Mouse (Mus musculus) cerebellum, adult 8-10 months (tissue): ENCODE results near the gene Crlf3.
"Not testable (repeated sequence)": the region's sequence is repeated elsewhere in the genome, so short reads cannot be mapped to it uniquely, and the experiment has no call there.

Source experiments
- DNase-seq: peaks from one replicate; pipeline ENCODE4 v3.0.0; 2022

The Crlf3 gene

DNA sequence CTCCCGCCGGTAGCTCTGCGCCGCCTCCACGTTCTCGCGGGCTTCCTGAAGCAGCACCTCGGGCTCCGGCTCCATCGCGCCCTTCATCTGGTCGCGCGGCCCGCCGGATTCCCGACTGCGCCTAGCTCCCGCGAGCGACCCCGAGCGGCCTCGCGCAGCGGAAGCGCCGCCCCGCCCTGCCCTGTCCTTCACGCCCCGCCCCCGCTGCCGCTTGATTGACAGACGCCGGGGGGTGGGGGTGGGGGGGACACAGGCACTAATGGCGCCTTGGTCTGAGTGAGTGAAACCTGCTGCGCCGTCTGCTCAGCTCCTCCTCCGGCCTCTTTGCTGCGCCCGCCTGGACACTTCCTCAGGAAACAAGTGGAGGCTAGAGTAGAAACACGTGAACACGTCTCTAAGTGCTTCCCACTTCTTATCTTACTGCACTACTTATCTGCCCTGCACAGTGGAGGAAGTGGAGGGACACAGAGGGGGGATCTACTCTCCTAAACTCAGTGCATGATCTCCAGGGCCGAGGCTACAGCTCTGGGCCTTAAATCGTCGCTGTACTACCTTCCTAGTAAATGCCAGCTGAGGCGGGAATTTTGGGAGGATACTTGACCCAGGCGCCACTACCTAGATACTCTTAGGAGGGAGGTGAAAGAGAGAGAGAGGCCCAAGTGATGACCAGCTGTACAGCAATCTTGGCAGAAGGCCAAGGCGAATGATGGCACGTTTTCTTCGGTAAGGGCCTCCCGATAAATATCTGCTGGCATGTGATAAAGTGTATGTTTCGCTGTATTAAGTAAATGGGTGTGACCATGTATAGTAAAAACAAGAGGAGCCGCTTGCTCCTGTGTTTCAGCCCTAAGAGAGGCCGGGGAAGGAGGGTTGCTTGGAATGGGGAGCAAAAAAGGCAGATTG, at the start of gene Crlf3:
TSS of gene Crlf3 (minus strand) at position 166 of the 903 bp plus-strand sequence.
- DNase-seq = peak; percentile 90

DNA sequence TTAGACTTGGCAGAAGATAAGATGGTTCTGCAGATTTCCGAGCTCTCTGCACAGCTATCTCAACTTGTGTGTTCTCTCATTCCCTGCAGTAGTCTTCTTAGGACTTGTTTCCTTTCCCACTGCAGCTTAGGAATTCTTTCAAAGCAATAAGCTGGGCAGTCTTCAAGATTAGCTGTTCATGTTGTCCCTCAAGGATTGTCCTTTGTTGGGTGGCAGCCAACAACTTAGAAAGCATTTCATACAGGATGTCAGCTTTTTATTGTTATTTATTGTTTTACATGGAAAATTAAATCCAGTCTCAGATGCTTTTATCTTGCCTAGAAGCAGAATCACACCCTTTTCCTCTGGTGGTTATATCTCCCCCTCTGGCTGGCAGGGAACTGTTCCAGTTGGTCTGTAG, 35.6 kb upstream of the Crlf3 start:
- DNase-seq = no peak

DNA sequence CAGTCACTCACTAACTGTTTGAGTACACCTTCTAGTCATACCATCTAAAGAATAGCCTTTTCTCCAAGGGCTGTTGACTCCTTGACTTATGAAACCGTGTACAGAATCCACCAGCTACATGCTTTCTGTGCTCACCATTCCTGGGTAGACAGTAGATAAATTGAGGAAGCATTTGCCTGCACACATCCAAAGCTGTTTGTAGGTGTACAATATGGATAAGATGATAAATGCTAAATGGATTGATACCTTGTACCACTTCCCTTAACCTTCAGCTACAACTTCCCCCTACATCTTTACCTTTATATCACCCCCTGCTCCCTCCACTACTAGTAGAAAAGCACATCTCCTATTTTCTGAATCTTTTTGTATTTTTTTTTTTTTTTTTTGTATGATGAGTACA, 23.6 kb upstream of the Crlf3 start:
- no peak for DNase-seq

DNA sequence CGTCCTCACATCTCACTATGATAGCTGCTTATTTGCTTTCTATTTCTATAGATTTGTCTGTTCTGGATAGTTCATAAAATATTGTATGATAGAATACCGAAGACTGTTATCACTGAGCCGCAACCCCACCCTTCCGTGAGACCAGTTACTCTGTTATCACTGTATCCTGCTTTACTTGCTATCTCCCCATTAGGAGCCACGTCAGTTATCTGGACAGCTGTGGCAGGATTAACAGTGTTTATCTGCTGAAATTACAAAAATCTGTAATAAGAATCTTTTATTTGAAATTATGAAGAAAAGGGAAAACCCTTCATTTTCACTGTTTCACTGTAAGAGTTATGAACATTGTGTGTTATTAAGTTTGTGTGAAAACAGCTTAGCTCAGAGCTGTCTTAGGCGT, 20.5 kb upstream of the Crlf3 start:
- DNase-seq = no peak

DNA sequence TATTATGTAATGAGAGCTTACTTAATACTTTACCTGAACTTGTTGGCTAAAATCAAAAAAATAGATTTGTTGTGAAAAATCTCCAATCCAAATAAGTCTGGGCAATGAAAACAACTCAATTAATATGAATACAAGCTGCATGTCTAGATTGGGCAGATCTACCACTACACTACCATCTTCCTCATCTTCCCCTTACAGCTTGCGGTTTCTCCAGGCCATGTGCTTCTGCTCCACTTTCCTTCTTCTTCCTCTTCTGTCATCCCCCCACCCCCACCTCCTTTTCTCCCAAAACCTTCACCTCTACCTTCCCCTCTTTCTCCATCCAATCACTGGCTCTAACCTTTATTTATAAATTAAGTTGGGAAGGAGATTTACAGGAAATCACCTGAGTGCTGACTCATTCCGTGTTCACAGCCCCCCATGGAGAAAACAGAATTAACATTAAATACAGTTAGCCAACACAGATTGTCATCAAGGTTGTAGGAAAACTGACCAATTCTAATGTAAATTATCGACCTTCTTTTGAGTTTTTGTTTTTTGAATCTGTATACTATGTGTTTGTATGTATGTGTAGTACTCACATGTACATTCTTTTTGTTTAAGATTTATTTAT, 17.8 kb upstream of the Crlf3 start:
- no peak for DNase-seq

DNA sequence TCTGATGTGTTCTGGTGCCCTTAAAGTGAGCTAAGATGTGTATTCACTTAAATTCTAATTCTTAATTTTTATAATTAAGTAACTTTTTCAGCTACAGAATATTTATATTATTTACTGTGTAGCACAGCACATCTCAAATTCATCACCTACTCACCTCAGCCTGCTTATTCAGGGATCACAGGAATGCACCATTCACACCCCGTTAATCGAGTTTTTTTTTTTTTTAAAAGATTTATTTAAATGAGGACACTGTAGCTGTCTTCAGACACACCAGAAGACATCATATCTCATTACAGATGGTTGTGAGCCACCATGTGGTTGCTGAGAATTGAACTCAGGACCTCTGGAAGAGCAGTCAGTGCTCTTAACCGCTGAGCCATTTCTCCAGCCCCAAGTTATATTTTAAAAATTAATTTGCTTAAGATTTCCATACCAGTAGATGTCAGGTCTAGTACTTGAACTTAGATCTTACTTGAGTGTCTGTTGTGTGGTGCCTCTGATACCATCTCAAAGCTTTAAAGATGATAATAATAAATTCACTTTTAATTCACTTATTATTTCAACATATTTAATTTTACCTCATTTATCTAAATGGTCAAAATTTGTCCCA, 9.9 kb upstream of the Crlf3 start:
- DNase-seq = no peak

DNA sequence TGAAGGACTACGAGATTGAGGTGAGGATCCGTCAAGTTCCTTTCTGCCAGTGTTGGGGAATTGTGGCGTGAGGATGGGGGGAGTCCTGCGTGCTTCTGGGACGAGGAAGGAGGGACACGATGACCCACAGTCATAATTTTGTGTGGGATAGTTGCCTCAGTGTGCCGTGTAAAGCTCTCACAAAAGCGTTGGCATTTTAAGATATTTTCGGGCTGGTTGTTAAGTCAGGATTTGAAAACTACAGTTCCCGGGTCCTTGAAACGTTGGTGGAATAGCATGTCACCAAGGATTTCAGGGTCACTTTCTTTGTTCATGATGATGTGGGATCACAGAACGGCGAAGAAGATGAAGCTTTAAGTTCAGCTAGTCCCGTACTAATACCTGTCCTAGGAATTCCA, 9.0 kb upstream of the Crlf3 start:
- no peak for DNase-seq

DNA sequence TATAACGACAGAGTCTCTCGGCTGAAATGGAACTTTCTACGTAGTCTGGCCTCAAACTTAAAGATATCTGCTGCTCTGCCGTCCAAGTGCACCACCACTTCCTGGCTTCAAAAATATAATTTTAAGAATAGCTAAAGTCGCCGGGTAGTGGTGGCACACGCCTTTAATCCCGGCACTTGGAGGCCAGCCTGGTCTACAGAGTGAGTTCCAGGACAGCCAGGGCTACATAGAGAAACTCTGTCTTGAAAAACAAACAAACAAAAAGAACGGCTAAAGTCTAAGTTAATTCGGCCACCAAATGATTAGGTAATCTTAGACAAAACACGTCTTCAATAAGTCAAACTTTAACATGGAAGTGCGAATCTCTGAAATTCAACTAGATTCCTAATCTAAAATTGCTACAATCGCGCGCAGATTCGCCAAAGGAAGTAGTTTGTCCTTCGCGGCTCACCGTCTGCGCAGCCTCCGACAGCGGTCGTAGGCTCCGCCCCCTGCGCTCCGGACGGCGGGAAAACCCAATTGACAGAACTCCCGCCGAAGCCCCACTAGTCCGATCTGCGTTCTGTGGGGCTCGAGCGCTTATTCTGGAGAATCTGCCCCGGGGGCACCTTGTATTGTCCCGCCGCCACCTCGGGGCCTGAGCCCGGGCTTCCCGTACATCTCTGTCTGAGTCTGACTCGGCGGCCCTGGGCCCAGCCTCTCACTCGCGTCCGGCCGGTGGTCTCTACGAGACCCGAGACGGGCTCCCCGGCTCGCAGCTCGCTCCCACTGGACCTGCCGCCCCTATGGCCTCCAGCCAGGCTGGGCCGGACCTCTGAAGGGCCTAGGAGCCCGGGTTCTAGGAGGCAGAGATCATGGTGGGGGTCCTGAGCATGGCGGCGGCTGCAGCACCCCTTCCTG, 8.4 kb upstream of the Crlf3 start, which contains the start of gene Atad5:
TSS of gene Atad5 (plus strand) at position 484 of the 900 bp plus-strand sequence.
- DNase-seq = peak; percentile 87

DNA sequence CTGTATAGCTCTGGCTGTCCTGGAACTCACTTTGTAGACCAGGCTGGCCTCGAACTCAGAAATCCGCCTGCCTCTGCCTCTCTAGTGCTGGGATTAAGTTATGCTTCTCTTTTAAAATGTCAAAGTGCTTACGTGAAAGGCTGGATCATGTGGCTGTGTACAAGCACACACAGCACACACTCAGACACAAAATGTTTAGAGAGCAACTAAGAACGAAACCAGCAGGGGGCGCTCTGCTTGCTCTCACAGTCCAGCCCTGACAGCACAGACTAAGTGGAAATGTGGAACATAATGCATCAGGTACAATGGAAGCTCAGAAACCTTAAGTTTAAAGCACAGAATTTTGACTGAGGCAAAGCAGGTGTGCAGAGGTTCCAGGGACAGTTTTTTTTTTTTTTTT, 6.1 kb upstream of the Crlf3 start:
- DNase-seq = peak; percentile 84

DNA sequence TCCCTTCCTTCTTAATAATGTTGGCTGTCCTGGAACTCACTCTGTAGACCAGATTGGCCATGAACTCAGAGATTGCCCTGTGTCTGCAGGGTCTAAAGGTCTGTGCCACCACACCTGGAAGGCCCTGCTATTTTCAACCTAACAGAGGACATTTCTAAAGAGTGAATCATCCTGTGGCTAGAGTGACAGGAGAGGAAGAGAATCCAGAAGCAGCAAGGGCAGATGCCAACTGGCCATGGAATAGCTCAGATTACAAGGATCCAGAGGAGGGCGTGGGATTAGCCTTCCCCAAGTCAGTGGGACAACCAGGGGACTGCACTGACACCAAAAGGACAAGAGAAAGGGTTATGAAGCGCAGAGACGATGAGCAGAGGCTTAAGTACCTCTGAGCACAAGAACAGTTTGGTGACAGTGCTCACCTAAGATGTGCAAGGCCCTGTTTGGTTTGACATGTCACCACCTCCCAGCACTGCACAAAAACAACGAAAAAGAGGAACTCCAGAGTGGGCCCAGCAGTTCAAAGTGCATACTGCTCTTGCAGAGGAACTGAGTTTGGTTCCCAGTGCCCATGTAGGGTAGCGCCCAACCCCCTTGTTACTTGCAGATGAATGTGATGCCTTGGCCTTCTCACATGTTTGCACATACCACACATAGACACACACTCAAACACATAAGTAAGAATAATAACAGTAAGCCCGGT, 4.7 kb upstream of the Crlf3 start:
- no peak for DNase-seq

DNA sequence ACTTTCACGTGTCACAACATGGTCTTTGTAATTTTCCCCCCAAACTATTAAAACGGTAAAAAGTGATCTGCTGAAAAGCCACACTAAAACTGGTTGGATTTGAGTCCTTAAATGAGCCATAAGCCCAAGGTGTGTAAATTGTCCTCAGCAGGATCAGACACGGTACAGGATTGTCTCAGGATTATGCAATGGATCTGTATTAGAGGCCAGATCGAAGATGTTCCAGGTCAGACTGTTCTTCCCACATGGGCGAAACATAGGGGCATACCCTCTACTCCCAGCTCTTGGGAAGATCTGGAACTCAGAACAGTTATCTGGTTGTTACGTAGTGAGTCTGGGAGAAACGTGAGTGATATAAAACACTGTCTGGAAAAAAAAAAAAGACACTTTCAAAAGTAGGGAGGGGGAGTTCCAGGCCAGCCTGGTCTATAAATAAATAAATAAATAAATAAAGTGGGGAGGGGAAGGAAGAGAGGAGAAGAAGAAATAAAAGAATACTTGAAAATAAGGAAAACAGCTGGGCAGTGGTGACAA, 1.1 kb upstream of the Crlf3 start:
- no peak for DNase-seq

DNA sequence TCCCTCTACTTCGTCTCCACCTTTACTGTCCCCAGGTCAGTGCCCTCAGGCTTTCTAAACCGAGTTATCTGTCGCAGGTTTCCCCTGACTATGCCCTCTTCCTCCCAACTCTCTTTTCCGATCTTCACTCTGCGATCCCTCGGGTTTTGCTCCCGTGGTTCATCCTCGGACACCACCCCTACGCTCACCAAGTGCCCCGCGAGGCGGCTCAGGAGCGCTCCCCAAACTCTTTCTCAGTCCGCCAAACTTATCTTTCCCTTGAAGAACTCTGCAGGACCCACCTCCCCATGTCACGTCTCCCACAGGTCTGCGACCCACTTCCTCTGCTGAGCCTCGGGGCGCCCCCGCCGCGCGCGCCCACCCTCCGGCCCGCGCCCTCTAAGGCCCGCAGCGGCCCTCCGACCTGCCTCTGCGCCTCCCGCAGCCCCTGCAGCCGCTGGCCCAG, 388 bp downstream of the Crlf3 start:
- no peak for DNase-seq

DNA sequence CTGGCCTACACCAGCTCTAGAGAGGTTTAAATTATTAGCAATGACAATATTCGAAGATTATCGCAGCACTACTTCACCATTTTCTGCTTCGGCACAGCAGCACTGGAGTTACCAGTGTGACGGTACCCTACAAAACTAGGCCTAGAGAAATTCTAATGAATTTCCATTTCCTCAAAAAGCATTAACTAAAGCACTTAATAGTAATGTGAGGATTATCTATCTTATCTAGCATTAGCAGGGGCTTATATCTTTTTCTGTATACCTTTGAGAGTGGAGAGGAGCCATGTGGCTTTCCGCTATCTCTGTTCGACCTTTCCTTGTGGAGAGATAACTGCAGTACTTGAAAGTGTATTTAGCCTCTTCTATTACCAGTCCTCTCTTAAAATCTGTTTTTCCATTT, 1.0 kb downstream of the Crlf3 start:
- no peak for DNase-seq

DNA sequence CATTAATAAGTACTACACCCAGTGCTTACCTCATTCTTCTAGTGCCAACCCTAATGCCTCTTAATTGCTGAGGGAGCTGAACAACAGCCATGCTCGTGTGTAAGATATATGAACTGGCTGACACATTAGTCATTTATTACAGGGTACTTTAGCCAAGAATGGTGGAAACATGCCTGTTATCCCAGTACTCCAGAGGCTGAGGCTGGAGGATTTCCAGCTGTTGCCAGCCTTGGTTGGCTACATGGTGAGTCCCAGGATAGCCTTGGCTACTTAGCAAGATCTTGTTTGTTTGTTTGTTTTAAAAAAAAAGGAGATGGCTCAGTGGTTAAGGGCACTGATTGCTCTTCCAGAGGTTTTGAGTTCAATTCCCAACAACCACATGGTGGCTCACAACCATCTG, 2.0 kb downstream of the Crlf3 start:
- no peak for DNase-seq

DNA sequence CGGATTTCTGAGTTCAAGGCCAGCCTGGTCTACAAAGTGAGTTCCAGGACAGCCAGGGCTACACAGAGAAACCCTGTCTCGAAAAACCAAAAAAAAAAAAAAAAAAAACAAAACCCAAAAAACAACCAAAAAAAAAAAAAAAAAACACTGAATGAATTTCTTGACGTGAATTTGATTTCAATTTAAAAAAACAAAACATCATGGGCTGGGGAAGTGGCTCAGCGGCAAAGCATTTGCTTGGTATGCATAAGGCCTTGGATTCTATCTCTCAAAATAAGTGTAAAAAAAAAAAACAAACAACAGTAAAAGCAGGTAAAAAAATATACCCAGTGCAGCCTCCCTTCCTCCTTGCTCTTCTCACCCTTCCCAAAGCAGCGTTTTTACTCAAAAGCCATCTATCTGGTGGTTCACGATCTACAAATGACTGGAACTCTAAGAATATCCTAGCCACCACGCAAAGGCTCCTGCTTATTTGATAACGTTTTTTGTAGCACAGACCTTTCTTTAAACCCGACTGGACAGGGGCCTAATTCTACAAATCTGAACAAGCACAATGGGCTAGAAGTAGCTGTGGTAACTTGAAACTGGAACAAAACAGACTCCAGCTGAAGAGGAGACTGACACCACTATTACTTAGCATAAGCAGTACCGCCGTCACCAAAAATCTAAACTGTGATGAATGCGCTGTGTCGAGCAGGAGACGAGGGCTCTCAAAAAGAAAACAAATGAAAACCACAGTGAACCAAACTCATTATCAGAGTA, 2.8 kb downstream of the Crlf3 start:
- DNase-seq = no peak

DNA sequence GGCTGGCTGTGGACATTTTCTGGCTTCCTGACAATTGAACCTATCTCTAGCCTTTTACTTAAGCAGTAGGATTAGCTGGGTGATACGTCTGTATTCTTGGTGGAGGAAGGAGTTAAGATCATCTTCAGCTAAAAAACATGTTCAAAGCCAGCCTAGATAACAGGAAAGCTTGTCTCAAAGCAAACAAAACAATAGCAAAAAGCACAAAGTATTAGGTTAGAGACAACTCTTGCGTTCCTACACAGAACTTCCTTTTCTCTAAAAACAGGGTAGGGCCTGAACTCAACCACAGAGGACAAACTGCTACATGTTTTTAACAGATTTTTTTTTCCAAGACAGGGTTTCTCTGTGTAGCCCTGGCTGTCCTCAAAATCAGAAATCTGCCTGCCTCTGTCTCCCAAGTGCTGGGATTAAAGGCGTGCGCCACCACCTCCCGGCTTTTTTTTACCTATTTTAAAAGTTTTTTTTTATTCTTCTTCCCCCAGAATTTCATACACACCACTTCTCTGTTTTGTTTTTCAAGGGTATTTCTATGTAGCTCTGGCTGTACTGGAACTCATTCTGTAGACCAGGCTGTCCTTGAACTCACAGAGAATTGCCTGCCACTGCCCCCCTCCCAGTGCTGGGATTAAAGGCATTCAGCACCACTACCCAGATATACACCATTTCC, 5.0 kb downstream of the Crlf3 start:
- DNase-seq = no peak

DNA sequence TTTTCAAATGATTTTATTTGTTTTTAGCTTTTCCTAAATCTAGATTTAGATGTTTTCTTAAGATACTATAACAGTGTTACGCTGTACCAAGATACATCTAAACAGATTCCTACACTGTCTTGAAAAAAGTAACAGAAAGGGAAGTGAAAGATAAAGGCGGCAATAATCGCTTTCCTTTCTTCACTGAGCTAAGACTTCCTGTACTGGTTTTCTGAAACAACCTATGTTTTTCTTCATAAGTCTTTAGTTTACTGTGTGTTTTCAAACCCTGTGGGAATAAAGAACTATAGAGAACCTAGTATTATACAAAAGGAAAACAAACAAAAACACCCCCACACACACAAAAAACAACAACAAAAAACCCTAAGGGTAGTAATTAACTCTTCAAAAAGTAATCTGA, 8.4 kb downstream of the Crlf3 start:
- no peak for DNase-seq

DNA sequence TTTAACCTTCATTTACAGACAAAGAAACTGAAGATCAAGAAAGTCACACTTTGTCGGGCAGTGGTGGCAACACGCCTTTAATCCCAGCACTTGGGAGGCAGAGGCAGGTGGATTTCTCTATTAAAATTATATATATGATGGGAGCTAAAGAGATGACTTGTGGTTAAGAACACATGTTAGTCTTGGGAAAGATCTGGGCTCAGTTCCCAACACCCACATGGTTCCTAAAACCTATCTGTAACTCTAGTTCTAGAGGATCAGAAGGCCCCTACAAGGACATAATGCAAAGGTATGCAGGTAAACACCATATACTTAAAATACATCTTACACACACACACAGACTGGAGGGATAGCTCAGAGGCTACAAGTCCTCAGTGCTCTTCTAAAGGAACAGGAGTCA, 9.8 kb downstream of the Crlf3 start:
- no peak for DNase-seq

DNA sequence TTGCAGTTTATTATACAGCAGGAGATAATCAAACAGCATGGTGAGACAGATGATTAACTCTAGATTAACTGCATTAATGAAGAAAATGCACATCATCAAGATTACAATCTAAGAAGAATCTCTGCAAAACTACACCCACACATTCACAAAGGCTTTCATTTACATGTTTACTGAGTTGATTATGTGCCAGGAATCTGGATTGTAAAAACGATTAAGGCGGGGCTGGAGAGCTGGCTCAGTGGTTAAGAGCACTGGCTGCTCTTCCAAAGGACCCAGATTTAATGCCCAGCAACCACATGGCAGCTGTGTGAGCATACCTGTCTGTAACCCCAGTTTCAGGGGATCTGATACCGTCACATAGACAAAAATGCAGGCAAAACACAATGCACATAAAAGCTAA, 11.0 kb downstream of the Crlf3 start:
- DNase-seq = no peak

DNA sequence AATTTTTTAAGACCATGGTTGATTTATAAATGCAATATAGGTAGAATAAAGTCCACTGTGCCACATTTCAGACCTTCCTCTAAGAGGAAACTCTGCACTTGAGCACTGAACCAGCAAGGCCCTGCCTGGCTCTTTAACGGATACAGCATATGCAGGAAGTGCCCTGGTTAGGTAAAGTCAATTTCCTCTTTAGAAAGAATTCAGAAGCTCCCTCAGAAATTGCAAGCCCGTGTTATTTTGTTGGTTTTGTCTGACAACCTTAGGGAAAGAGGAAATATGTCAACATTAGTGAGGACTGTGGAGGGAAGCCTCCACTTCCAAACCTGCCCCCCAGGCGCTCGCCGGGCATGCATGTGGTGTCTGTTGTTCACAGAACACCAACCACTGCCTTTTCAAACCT, 13.2 kb downstream of the Crlf3 start:
- DNase-seq = no peak

DNA sequence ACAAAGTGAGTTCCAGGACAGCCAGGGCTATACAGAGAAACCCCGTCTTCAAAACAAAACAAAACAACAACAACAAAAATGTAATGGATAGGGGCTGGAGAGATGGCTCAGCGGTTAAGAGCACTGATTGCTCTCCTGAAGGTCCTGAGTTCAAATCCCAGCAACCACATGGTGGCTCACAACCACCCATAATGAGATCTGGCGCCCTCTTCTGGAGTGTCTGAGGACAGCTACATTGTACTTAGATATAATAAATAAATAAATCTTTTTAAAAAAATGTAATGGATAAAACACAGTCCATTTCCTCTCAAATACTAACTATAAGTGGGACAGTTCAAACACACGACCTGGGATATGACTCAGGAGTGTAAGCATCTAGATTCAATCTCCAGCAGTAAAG, 14.4 kb downstream of the Crlf3 start:
- DNase-seq = not testable (repeated sequence)
